Mouse (Mus musculus): Measurements from ENCODE around the gene Rfx7.

- TF ChIP-seq CTCF (IDR thresholded peaks at IDR 0.05; ENCODE audit: insufficient read depth, low read depth, low read length) (no peak), POLR2A (IDR thresholded peaks at IDR 0.05; ENCODE audit: insufficient read depth, low read depth, low read length) (no peak)
Observed at GRCm38 (mm10) chr9:72609771-72610170, 77.7 kb downstream of the Rfx7 start.

All from olfactory bulb, adult 2 months (tissue).